Mouse (Mus musculus) stomach, embryonic 15.5 days (tissue): ENCODE measurements at regions not wholly inside any gene's neighbourhood (a gene's known extent, or its start where the extent isn't known, plus 50 kb on each side); places are given as distances from the start of the nearest gene placed in this dataset. TPM values are rescaled to one million over a fixed set of nuclear protein-coding genes. Genes with fewer than 3 reads are reported as not detected.

ENCODE experiments used
- ATAC-seq: fragments of 200-750 bp; cut with Nextera tagmentation; 2 replicates; pipeline ENCODE4 v1.8.0; 2017; ENCODE audit warnings: low read depth, moderate number of reproducible peaks, moderate TSS enrichment; ENCODE audit not compliant: insufficient read depth, low FRiP score
- H3K27ac ChIP-seq: fragments of 300-500 bp; sonication (generic); 2 replicates; pipeline ENCODE4 v1.5.1; 2015; ENCODE audit warnings: mild to moderate bottlenecking, inconsistent platforms
- H3K27me3 ChIP-seq: fragments of 300-500 bp; sonication (generic); replicated peaks from 2 replicates; pipeline ENCODE4 v1.6.1; 2015; ENCODE audit warnings: inconsistent platforms
- H3K36me3 ChIP-seq: fragments of 300-500 bp; sonication (generic); 2 replicates; pipeline ENCODE4 v1.6.1; 2015; ENCODE audit warnings: inconsistent platforms
- H3K4me1 ChIP-seq: fragments of 300-500 bp; sonication (generic); 2 replicates; pipeline ENCODE4 v1.6.1; 2015; ENCODE audit warnings: inconsistent platforms
- H3K4me2 ChIP-seq: fragments of 300-500 bp; sonication (generic); 2 replicates; pipeline ENCODE4 v1.6.1; 2015; ENCODE audit warnings: mild to moderate bottlenecking, inconsistent platforms
- H3K4me3 ChIP-seq: fragments of 300-500 bp; sonication (generic); replicated peaks from 2 replicates; pipeline ENCODE4 v1.5.1; 2015; ENCODE audit warnings: inconsistent platforms
- H3K9ac ChIP-seq: fragments of 300-500 bp; sonication (generic); 2 replicates; pipeline ENCODE4 v1.6.1; 2015; ENCODE audit warnings: inconsistent platforms
- H3K9me3 ChIP-seq: fragments of 300-500 bp; sonication (generic); 2 replicates; pipeline ENCODE4 v1.6.1; 2016; ENCODE audit warnings: inconsistent platforms
- WGBS: fragments of 180-500 bp; shearing (Covaris S2); methylation state at CpG from one replicate; pipeline ENCODE4 v1.1.7; 2015; 5-methylcytosine and 5-hydroxymethylcytosine counted together
- microRNA-seq: library from miRNA; unstranded; fragments of <30 nt; microRNA quantifications from one replicate; pipeline ENCODE4, GENCODE M21; 2016

- H3K4me3 ChIP-seq: no peak overlapping the region
- no peaks in the 10 kb centered on the region for H3K36me3 ChIP-seq
- no peak for ATAC-seq
- H3K9ac ChIP-seq: no peak overlapping the region
- H3K4me1 ChIP-seq: no peaks in the 10 kb centered on the region
- no peak overlapping the region for H3K27ac ChIP-seq
- 7% methylated on average over 2 of the region's 2 CpGs for WGBS
- no peaks in the 10 kb centered on the region for H3K27me3 ChIP-seq
- no peaks in the 10 kb centered on the region for H3K9me3 ChIP-seq
- no peak overlapping the region for H3K4me2 ChIP-seq
These were observed 925.5 kb downstream of the Ntrk3 start for GRCm38 (mm10) chr7:77812052-77812903.

GRCm38 (mm10) chr7:77786801-77787200 lies 951.0 kb downstream of the Ntrk3 start:
- Histone ChIP-seq H3K27ac (no peak overlapping the region), H3K4me2 (no peak overlapping the region), H3K4me1 (no peaks in the 10 kb centered on the region), H3K9me3 (no peaks in the 10 kb centered on the region), H3K4me3 (no peak overlapping the region), H3K9ac (no peak overlapping the region), H3K36me3 (no peaks in the 10 kb centered on the region), H3K27me3 (no peaks in the 10 kb centered on the region)
- WGBS: 69% methylated on average over 2 of the region's 2 CpGs
- ATAC-seq: no peak

- Histone ChIP-seq H3K9ac (no peak overlapping the region), H3K4me3 (no peak overlapping the region), H3K27ac (no peak overlapping the region), H3K4me2 (no peak overlapping the region), H3K27me3 (no peaks in the 10 kb centered on the region), H3K36me3 (no peaks in the 10 kb centered on the region), H3K4me1 (no peaks in the 10 kb centered on the region), H3K9me3 (no peaks in the 10 kb centered on the region)
- 60% methylated on average over 11 of the region's 11 CpGs for WGBS
- ATAC-seq: no peak
These were observed 965.9 kb downstream of the Ntrk3 start for GRCm38 (mm10) chr7:77771711-77772449.

GRCm38 (mm10) chr7:77738996-77739765 lies 998.6 kb downstream of the Ntrk3 start:
- H3K9me3 ChIP-seq: no peaks in the 10 kb centered on the region
- H3K27ac ChIP-seq: no peak overlapping the region
- no peak overlapping the region for H3K4me3 ChIP-seq
- no peak for ATAC-seq
- no peaks in the 10 kb centered on the region for H3K27me3 ChIP-seq
- H3K4me2 ChIP-seq: no peak overlapping the region
- WGBS: 73% methylated on average over 4 of the region's 4 CpGs
- no peaks in the 10 kb centered on the region for H3K36me3 ChIP-seq
- no peak overlapping the region for H3K9ac ChIP-seq
- H3K4me1 ChIP-seq: no peaks in the 10 kb centered on the region

Small RNA genes lying in the stretch of these regions (microRNA-seq; reads per million reads assigned to microRNA genes)
- gene Gm44358: not detected
